Mouse (Mus musculus) ES-E14 (cell line): ENCODE measurements around the gene Rad51b.

Experiments
- CHD2 ChIP-seq: IDR thresholded peaks from 2 replicates; pipeline ENCODE4 v1.6.1; 2014; ENCODE audit warnings: mild to moderate bottlenecking, low read depth, low read length, inconsistent platforms
- HCFC1 ChIP-seq: IDR thresholded peaks from 2 replicates; pipeline ENCODE4 v1.6.1; 2012; ENCODE audit warnings: low read length, inconsistent platforms, borderline replicate concordance; ENCODE audit not compliant: insufficient read depth
- ZNF384 ChIP-seq: IDR thresholded peaks from 2 replicates; pipeline ENCODE4 v1.6.1; 2012; ENCODE audit warnings: low read depth, low read length, inconsistent platforms

GRCm38 (mm10) chr12:79260154-79260553 lies 36.9 kb upstream of the Rad51b start:
- no peak for TF ChIP-seq CHD2
- no peak for TF ChIP-seq HCFC1
- TF ChIP-seq ZNF384, result no peak
